Mouse (Mus musculus) limb, embryonic 11.5 days (tissue): ENCODE data around the gene Rbms3. TPM values are rescaled to one million over a fixed set of nuclear protein-coding genes. Genes with fewer than 3 reads are reported as not detected.

Experiments used
- ATAC-seq: fragments of 200-750 bp; cut with Nextera tagmentation; 2 replicates; pipeline ENCODE4 v1.8.0; 2017; ENCODE audit warnings: low read depth; ENCODE audit not compliant: insufficient number of reproducible peaks, low FRiP score, low TSS enrichment
- DNase-seq: peaks from one replicate; pipeline ENCODE4 v3.0.0-alpha.2; 2015; ENCODE audit warnings: low spot score
- H3K27ac ChIP-seq: fragments of 300-500 bp; sonication (generic); replicated peaks from 2 replicates; pipeline ENCODE4 v1.5.1; 2014; ENCODE audit warnings: low read depth, mild to moderate bottlenecking, low read length
- H3K27me3 ChIP-seq: fragments of 300-500 bp; sonication (generic); 2 replicates; pipeline ENCODE4 v1.6.1; 2014; ENCODE audit warnings: mild to moderate bottlenecking, low read length, mixed read lengths; ENCODE audit not compliant: control insufficient read depth, insufficient read depth
- H3K36me3 ChIP-seq: fragments of 300-500 bp; sonication (generic); 2 replicates; pipeline ENCODE4 v1.6.1; 2014; ENCODE audit warnings: mild to moderate bottlenecking, low read length, moderate library complexity, mixed read lengths; ENCODE audit not compliant: control insufficient read depth, insufficient read depth
- H3K4me1 ChIP-seq: fragments of 300-500 bp; sonication (generic); 2 replicates; pipeline ENCODE4 v1.6.1; 2014; ENCODE audit warnings: low read length, mixed read lengths; ENCODE audit not compliant: control insufficient read depth, insufficient read depth
- H3K4me2 ChIP-seq: fragments of 300-500 bp; sonication (generic); 2 replicates; pipeline ENCODE4 v1.6.1; 2014; ENCODE audit warnings: low read depth, mild to moderate bottlenecking, moderate library complexity; ENCODE audit not compliant: severe bottlenecking
- H3K4me3 ChIP-seq: fragments of 300-500 bp; sonication (generic); 2 replicates; pipeline ENCODE4 v1.5.1; 2014; ENCODE audit warnings: low read depth, low read length
- H3K9ac ChIP-seq: fragments of 300-500 bp; sonication (generic); 2 replicates; pipeline ENCODE4 v1.6.1; 2014; ENCODE audit warnings: mild to moderate bottlenecking, low read length
- H3K9me3 ChIP-seq: fragments of 300-500 bp; sonication (generic); 2 replicates; pipeline ENCODE4 v1.6.1; 2016; ENCODE audit warnings: low read length; ENCODE audit not compliant: control insufficient read depth
- WGBS: fragments of 180-500 bp; shearing (Covaris S2); extraction: QIAGEN DNeasy Blood & Tissue Kit; methylation state at CpG from one replicate; pipeline ENCODE4 v1.1.7; 2014; 5-methylcytosine and 5-hydroxymethylcytosine counted together
- polyA plus RNA-seq: library from polyadenylated mRNA; unstranded; fragments of >200 nt; fragmentation: Nextera tagmentation; extraction: Ambion mirVana; gene quantifications from 2 replicates; pipeline ENCODE4 v1.2.1, GENCODE M21; 2014

Rbms3 gene
- polyA plus RNA-seq, 1 experiment from 2014 or later: 51.9 TPM

DNA sequence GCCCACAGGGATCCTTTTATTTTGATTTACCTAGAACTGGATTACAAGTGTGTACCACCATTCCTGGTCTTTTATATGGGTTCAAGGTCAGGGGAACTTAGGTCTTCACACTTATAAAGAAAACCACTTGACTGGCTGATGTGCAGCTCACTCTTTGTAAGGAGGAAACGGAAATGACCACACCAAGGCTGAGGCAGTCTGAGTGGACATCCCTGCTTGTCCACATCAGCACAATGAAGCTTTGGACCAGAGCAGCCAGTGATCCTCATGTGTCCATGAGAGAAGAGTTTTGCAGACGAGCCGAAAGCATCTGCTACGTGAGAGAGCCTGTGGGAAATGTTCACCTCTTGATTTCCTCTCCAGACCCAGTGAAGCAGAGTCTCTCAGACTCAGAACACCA is 521.8 kb downstream of the Rbms3 start:
- DNase-seq: no peak
- Histone ChIP-seq H3K4me2 (no peak overlapping the region), H3K27ac (no peak overlapping the region), H3K4me3 (no peak overlapping the region), H3K9me3 (no peaks in the 10 kb centered on the region), H3K4me1 (no peaks in the 10 kb centered on the region; the same call in 1 of the 2 replicates), H3K9ac (no peak overlapping the region), H3K36me3 (no peaks in the 10 kb centered on the region), H3K27me3 (no peaks in the 10 kb centered on the region)
- ATAC-seq: no peak
- 87% methylated on average over 4 of the region's 4 CpGs for WGBS

DNA sequence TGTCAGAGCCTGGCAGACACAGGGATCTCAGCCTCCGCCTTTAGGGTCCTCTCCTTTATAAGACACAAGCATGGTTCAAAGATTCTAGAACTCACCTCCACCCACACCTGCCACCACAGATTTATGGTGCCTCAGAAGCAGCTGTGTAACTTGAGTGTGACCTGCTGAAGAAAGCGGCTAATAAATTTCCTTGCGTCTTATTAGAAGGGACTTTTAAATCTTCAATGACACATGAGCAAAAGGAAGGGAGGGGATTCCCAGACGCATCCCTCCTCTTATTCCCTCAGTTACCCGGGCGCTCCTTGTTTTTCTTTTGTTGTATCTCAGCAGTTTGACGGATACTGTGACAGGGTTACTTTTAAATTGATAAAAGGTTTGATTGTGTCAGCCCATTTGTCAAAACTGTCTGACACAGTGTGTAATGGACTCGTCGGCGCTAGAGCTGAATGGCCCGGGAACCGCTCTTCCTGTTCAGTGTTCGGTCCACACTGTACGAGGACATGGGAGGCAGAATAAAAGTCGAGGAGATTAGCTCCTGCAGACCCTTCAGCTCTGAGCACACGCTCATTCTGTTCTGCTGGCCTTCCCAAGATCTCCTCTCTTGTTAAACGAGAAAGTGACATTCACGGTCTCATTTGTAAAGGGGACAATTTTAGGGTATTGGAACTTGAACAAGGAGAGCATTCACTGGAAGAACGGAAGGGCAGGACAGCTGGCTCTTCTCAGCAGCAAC is 527.3 kb downstream of the Rbms3 start:
- ATAC-seq (no peak), DNase-seq (no peak)

DNA sequence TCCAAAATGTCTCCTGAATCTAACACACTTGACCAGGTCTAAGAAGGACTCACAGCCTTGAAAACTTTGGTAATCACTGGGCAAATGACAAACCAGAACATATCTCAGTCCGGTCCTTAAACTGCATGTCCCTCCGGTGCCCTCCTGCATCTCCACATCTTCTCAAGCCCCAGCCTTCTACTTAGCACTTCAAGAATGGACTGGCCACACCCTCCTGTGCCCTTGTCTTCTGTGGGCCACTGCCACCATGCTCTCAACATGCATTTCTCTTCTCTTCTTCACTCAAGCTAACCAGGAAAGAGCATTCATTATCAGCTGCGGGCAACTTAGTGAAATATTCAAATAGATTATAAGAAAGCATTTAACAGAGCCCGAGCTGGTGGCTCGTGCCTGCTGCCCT is 529.5 kb downstream of the Rbms3 start:
- DNase-seq: no peak
- WGBS: 93% methylated on average over 5 of the region's 5 CpGs

More for the DNA sequence above, 527.3 kb downstream of the Rbms3 start:
- H3K4me3 ChIP-seq: no peak overlapping the region
- no peak overlapping the region for H3K27ac ChIP-seq
- no peaks in the 10 kb centered on the region for H3K27me3 ChIP-seq
- H3K9me3 ChIP-seq: no peaks in the 10 kb centered on the region
- 50% methylated on average over 19 of the region's 19 CpGs for WGBS
- no peak overlapping the region for H3K4me2 ChIP-seq
- H3K4me1 ChIP-seq: peaks cover 7% of the 10 kb centered on the region
- no peaks in the 10 kb centered on the region for H3K36me3 ChIP-seq
- no peak overlapping the region for H3K9ac ChIP-seq

GRCm38 (mm10) chr9:117093551-117093950 is 536.2 kb downstream of the Rbms3 start:
- WGBS: 89% methylated on average over 6 of the region's 6 CpGs
- DNase-seq: no peak
- H3K9ac ChIP-seq: no peak overlapping the region
- ATAC-seq: no peak
- H3K4me3 ChIP-seq: no peak overlapping the region
- no peak overlapping the region for H3K4me2 ChIP-seq
- no peaks in the 10 kb centered on the region for H3K27me3 ChIP-seq
- H3K9me3 ChIP-seq: no peaks in the 10 kb centered on the region
- H3K27ac ChIP-seq: no peak overlapping the region
- no peaks in the 10 kb centered on the region for H3K4me1 ChIP-seq
- no peaks in the 10 kb centered on the region for H3K36me3 ChIP-seq

More for the DNA sequence above, 529.5 kb downstream of the Rbms3 start:
- Histone ChIP-seq H3K36me3 (no peaks in the 10 kb centered on the region), H3K4me1 (peaks cover 7% of the 10 kb centered on the region), H3K4me3 (no peak overlapping the region), H3K9me3 (no peaks in the 10 kb centered on the region), H3K4me2 (no peak overlapping the region), H3K27me3 (no peaks in the 10 kb centered on the region), H3K27ac (no peak overlapping the region), H3K9ac (no peak overlapping the region)
- ATAC-seq: no peak

GRCm38 (mm10) chr9:117092177-117092555 is 537.5 kb downstream of the Rbms3 start:
- Histone ChIP-seq H3K4me3 (no peak overlapping the region), H3K4me1 (no peaks in the 10 kb centered on the region)
- WGBS: 93% methylated on average over 8 of the region's 8 CpGs

DNA sequence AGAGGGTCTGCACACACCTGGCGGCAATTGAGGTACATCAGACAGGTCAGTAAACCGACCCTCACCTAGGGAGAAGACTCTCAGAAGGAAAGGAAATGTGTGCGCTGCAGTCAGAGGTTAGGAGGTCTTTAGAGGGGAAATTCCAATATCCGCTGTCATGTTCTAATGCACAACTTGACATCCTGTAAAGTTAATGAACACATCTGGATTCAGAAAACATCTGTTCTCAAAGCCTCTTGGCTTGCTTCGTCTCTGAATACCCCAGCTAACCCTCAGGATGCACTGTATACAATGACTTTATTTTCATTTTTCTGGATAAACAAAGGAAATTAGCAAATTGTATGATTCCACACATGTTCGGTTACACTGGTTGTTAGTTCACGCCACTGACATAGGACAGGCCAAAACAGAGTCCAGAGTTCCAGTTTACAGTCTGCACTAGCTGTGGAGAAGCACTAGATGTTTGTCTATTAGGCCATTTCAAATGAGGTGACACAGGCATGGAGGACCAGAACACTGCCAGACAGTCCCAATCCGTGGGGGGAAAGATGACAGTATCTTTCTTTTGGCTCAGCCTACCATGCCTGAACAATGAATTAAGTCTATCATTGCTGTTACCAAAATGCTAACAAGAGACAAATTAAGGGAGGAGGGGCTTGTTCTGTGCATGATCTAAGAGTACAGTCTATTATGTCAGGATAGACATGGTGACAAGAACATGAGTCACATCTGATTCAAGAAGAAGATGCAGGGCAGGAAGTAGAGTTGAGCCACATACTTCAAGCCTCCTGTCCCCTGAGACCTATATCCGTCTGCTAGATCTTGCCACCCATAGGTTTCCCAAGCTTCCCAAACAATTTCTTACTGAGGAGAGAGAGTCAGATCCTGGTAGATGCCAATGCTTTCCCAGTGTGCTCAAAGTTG is 538.2 kb downstream of the Rbms3 start:
- Histone ChIP-seq H3K36me3 (no peaks in the 10 kb centered on the region), H3K27me3 (no peaks in the 10 kb centered on the region), H3K27ac (no peak overlapping the region), H3K9me3 (no peaks in the 10 kb centered on the region), H3K4me3 (no peak overlapping the region), H3K4me1 (no peaks in the 10 kb centered on the region), H3K9ac (no peak overlapping the region), H3K4me2 (no peak overlapping the region)
- 74% methylated on average over 9 of the region's 9 CpGs for WGBS
- DNase-seq: no peak
- ATAC-seq: no peak

More at GRCm38 (mm10) chr9:117092177-117092555, 537.5 kb downstream of the Rbms3 start:
- no peak overlapping the region for H3K27ac ChIP-seq
- H3K27me3 ChIP-seq: no peaks in the 10 kb centered on the region
- no peak for DNase-seq
- H3K4me2 ChIP-seq: no peak overlapping the region
- ATAC-seq: no peak
- H3K9me3 ChIP-seq: no peaks in the 10 kb centered on the region
- H3K36me3 ChIP-seq: no peaks in the 10 kb centered on the region
- no peak overlapping the region for H3K9ac ChIP-seq

DNA sequence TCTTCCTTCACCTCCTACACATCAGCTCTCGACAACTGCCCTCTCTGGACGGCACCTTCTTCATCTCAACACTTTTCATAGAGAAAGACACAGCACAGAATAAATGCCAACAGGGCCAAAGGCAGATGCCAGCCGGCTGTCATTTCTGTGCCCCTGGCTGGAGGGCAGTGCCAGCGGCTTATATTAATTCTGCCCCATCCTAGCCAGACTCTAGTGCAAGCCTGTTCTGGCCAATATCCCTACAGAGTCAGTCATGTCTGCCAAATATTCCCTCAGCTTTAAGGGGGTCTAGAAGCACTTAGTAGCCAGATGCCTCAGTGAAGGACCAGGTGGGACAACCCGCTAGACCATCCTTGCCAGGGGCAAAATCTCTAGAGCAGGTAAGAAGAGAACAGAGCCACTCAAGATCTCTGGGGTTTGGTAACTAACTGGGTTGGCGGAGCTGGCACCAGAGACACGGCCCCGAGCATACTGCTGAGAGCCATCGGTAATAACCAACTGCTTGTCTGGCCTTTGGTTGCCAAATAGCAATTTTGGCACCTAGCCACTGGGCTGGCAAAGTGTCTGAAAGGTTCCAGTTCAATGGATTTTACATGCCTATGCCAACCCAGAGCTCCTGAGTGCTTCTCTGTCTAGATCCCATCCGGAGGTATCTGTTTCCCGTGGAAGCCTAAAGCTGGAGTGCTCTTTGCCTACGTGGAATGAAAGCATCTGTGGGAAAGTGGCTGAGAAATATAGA is 540.1 kb downstream of the Rbms3 start:
- 88% methylated on average over 12 of the region's 12 CpGs for WGBS
- no peak overlapping the region for H3K4me2 ChIP-seq
- DNase-seq: no peak

DNA sequence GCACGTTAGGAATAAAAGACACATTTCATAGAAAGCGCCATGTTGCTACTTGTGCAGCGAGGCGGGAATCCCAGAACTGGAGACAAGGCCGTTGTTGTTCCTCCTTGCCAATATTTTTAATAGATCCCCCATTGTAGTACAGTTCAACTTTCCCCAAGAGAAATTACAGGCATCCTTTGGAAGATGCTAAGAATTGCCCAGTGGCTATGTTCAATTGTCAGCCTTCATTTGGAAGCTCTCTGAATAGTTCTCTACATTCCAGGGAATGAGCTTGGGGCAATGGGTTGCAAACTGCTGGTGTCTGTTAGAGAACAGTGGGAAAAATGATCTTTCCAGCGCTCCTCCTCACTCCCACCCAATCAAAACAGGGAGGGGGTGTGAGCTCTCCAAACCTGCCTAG is 541.4 kb downstream of the Rbms3 start:
- H3K27ac ChIP-seq: no peak overlapping the region
- no peak overlapping the region for H3K4me2 ChIP-seq
- no peak overlapping the region for H3K4me3 ChIP-seq
- ATAC-seq: no peak
- DNase-seq: no peak
- H3K36me3 ChIP-seq: no peaks in the 10 kb centered on the region
- WGBS: 89% methylated on average over 6 of the region's 6 CpGs
- H3K9ac ChIP-seq: no peak overlapping the region
- H3K27me3 ChIP-seq: no peaks in the 10 kb centered on the region
- no peaks in the 10 kb centered on the region for H3K4me1 ChIP-seq
- H3K9me3 ChIP-seq: no peaks in the 10 kb centered on the region

More for the DNA sequence above, 540.1 kb downstream of the Rbms3 start:
- H3K9ac ChIP-seq: no peak overlapping the region
- no peak overlapping the region for H3K4me3 ChIP-seq
- H3K36me3 ChIP-seq: no peaks in the 10 kb centered on the region
- no peaks in the 10 kb centered on the region for H3K4me1 ChIP-seq
- no peak overlapping the region for H3K27ac ChIP-seq
- H3K27me3 ChIP-seq: no peaks in the 10 kb centered on the region
- no peak for ATAC-seq
- H3K9me3 ChIP-seq: no peaks in the 10 kb centered on the region
